Mouse (Mus musculus) subcutaneous adipose tissue, adult 2 months (tissue): ENCODE data around the gene Bglap2. TPM values are rescaled to one million over a fixed set of nuclear protein-coding genes. Genes with fewer than 3 reads are reported as not detected.

Experiments used
- polyA plus RNA-seq: library from polyadenylated mRNA; depleted of rRNA; stranded (reverse); fragments of >200 nt; gene quantifications from 2 replicates; pipeline ENCODE4 v1.2.3, GENCODE M21; 2012; ENCODE audit warnings: low replicate concordance; rRNA removed

Gene Bglap2
- not detected in 2 replicates for polyA plus RNA-seq

DNA sequence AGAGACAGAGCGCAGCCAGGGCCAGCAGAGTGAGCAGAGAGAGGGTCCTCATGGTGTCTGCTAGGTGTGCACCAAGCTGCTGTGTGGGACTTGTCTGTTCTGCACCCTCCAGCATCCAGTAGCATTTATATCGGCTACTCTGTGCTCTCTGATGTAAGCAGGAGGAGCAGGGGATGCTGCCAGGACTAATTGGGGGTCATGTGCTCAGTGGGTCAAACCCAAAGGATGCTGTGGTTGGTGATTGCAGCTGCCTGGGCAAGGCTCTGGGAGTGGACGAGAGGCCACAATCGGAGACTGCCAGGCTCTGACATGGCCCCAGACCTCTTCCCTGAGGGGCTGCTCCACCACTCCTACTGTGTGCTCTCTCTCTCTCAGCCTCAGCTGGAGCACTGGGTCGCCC, at the start of gene Bglap2:
Bglap2 (minus strand) TSS at position 101 of the 400 bp plus-strand sequence.

DNA sequence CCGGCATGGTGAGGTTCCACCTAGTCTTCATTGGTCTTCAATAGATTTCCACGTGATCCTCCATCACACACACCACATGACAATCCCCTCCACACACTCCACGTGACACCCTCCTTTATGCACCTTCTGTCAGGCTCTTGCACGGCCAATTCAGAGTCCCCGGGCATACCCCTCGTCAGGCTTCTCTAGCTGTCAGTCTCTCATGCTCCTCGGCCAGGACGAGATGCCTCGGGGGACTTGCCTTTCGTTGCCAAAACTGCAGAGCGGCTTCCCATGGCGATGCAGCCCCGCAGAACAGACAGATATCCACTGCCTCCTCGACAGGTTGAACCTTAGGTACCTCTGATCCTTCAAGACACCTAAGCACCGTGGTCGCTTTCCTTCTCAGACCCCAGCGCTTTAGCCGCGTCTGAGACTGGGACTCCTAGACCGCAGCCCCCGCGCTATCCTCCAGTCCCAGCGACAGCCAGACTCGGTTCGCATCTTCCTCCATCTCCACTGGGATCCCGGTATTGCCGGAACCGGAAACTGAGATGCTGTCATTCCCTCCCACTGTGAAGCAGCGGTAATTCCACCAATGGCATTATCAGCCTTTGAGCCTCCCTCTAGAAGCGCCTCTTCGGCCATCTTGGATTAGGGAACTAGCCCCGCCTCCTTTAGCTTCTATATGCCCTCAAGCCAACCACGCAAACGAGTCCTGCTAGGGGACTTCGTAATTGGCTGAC, 46.3 kb upstream of the Bglap2 start, which contains the start of gene Slc25a44:
Slc25a44 (minus strand) TSS at position 535 of the 725 bp plus-strand sequence.

DNA sequence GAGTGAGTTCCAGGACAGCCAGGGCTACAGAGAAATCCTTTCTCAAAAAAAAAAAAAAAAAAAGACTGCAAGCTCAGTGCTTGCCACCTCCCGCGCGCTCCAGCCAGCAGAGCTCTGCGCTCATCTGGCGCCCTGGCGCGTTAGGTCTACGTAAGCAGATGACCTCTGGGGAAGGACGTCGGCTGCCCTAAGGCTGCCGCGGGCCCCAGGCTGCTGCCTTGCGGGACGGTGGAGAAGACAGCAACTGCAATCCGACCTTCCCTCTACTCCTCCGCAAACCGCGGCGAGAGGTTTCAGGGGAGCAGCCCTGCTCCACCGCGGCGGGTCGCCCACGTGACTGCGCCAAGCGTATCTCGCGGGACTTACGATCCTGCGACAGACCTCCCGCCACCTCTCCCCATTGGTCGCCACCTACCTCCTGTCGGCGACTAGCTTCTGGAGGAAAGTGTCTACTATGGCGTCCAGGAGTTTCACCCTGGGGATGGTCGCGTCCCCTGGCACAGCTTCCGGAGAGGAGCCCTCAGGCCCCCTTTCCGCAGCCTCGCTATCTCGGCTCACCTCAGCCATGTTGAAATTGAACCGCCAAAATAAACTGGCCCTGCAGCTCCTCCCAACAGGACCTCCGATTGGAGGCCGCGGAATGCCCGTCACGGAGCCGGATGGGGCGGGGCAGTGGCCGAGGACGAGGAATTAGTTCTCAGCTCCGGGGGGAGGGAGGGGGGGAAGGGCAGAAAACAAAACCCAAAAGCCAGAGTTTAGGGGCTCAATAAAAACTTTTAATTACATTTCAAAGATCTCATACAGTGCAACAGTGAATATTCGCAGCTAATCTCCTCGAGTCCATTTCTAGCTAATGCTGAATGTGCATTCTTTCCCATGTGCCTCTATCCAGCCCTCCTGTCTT, 31.5 kb upstream of the Bglap2 start, which contains the start of gene Pmf1:
Pmf1 (minus strand) TSS at position 591 of the 904 bp plus-strand sequence.

DNA sequence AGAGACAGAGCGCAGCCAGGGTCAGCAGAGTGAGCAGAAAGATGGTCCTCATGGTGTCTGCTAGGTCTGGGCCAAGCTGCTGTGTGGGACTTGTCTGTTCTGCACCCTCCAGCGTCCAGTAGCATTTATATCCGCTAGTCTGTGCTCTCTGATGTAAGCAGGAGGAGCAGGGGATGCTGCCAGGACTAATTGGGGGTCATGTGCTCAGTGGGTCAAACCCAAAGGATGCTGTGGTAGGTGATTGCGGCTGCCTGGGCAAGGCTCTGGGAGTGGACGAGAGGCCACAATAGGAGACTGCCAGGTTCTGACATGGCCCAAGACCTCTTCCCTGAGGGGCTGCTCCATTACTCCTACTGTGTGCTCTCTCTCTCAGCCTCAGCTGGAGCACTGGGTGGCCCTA, 5.9 kb upstream of the Bglap2 start, which contains the start of gene Bglap:
Bglap (minus strand) TSS at position 101 of the 400 bp plus-strand sequence.

DNA sequence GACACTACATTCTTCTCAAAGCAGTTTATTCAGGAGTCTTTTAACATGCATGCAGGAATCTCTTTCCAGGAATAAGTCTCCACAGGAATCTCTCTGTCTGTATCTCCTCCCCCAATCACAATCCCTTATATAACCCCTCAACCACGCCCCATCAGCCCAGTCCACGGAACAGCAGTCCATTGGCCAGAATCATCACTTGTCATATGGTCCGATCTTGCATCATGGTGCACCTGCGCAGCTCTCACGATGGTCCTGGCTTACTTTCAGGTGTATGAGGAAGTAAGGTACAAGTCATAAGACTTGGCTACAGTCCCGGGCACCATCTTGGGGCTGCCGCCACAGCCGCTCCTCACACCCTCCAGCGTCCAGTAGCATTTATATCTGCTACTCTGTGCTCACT, 5.9 kb downstream of the Bglap2 start, which contains the start of gene Bglap3:
Bglap3 (minus strand) TSS at position 101 of the 400 bp plus-strand sequence.

DNA sequence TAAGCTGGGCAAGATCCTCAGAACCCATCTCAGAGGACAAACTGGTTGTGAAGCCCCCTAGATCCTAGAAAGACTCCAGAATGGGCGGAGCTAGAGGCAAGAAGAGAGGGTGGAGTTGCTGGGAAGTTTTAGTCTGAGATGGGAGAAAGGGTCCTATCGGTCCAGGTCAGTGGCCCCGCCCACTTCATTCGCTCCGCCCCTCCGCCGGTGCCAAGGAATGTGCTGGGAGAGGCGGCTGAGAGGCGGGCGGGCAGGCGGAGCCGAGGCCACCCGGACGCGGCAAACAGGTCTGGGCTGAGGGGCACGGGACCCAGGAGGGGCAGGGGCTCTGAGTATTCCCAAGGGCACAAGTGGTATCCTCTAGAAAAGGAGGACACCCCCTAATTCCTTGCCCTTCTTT, 14.2 kb downstream of the Bglap2 start, which contains the start of gene Paqr6:
Paqr6 (plus strand) TSS at position 248 of the 400 bp plus-strand sequence.

DNA sequence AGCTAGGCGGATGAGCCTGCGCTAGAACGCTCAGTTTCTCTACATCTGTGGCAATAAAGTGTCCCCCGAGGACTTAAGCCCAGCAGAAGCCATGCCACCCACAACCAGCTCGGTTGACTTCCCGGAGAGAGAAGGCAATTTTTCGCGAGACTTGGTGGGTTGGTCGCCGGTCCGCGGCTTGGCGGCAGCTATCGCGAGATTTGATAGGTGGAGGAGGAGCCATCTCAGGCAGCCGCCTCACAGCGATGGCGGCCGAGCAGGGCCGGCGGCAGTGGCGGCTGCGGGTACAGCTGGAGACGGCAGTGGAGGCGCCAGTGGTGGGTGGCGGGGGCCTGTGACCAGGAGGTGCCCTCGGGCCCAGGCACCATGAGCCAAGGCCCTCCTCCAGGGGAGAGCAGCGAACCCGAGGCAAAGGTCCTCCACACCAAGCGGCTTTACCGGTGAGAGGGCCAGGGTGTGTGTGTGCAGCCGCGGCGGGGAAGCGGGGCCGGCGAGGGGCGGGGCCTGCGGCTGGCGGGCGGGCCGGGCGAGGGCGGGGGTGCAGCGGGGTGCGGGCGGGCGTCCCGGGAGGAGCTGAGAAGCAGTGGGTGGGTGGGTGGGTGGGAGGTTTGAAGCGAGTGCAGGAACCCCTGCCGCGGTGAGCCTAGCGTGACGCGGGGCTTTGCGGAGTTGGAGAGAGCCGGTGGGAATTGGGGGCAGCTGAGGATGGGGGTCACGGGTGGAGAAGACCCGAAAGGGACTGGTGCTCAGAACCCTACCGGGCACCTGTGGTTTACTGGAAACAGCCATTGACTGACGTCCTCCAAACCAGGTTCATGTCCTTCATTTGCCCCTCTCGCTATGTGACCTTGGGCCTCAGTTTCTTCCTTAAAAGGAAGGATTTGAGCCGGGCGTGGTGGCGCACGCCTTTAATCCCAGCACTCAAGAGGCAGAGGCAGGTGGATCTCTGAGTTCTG, 42.2 kb downstream of the Bglap2 start, which contains the start of the genes Tmem79 and Smg5:
Tmem79 (minus strand) TSS at position 91 of the 956 bp plus-strand sequence.
Smg5 (plus strand) TSS at position 203 of the 956 bp plus-strand sequence.

Other genes with a start within 250 kb of the Bglap2 start
- 56.6 and 78.8 TPM in 2 replicates for gene Mef2d, start 236.3 kb downstream of the Bglap2 start, polyA plus RNA-seq
- 1.3 and 2.6 TPM in 2 replicates for gene Rhbg, start 124.0 kb downstream of the Bglap2 start, polyA plus RNA-seq
- gene Gm38392, start 91.5 kb downstream of the Bglap2 start, polyA plus RNA-seq, result 0.33 and 0.42 TPM in 2 replicates
- 5.6 and 5.7 TPM in 2 replicates for gene Tsacc, start 81.7 kb downstream of the Bglap2 start, polyA plus RNA-seq
- gene Cct3, start 81.6 kb downstream of the Bglap2 start, polyA plus RNA-seq, result 112 and 200 TPM in 2 replicates
- 237 and 305 TPM in 2 replicates for gene Glmp, start 53.7 kb downstream of the Bglap2 start, polyA plus RNA-seq
- gene Tmem79, start 42.6 kb downstream of the Bglap2 start, polyA plus RNA-seq, result 39.1 and 40.3 TPM in 2 replicates
- 60.2 and 94.7 TPM in 2 replicates for gene Smg5, start 42.4 kb downstream of the Bglap2 start, polyA plus RNA-seq
- gene Paqr6, start 14.1 kb downstream of the Bglap2 start, polyA plus RNA-seq, result 10.3 and 13.1 TPM in 2 replicates
- 0.14 and 0.19 TPM in 2 replicates for gene Bglap3, start 6.0 kb downstream of the Bglap2 start, polyA plus RNA-seq
- not detected in 2 replicates for gene Bglap, start 5.8 kb upstream of the Bglap2 start, polyA plus RNA-seq
- 35.7 and 50.0 TPM in 2 replicates for gene Pmf1, start 31.6 kb upstream of the Bglap2 start, polyA plus RNA-seq
- gene Slc25a44, start 46.4 kb upstream of the Bglap2 start, polyA plus RNA-seq, result 57.9 and 74.4 TPM in 2 replicates
- gene Sema4a, start 82.5 kb upstream of the Bglap2 start, polyA plus RNA-seq, result 51.9 and 53.4 TPM in 2 replicates
- 140 and 285 TPM in 2 replicates for gene Lmna, start 131.3 kb upstream of the Bglap2 start, polyA plus RNA-seq
- gene Mex3a, start 153.7 kb upstream of the Bglap2 start, polyA plus RNA-seq, result 0.56 and 12.0 TPM in 2 replicates
- 0.40 and 40.0 TPM in 2 replicates for gene Rab25, start 169.6 kb upstream of the Bglap2 start, polyA plus RNA-seq
- 148 and 176 TPM in 2 replicates for gene Lamtor2, start 174.4 kb upstream of the Bglap2 start, polyA plus RNA-seq
- gene Ubqln4, start 175.1 kb upstream of the Bglap2 start, polyA plus RNA-seq, result 63.5 and 103 TPM in 2 replicates
- gene Ssr2, start 197.2 kb upstream of the Bglap2 start, polyA plus RNA-seq, result 270 and 325 TPM in 2 replicates
- 76.8 and 130 TPM in 2 replicates for gene Arhgef2, start 227.3 kb upstream of the Bglap2 start, polyA plus RNA-seq